Mouse (Mus musculus) B cell, adult 62 days (primary cell): ENCODE data around the gene Drg1. TPM values are rescaled to one million over a fixed set of nuclear protein-coding genes. Genes with fewer than 3 reads are reported as not detected.

Experiments used
- total RNA-seq: library from RNA; stranded (reverse); gene quantifications from 4 replicates; pipeline ENCODE4 v1.2.4, GENCODE M21; 2023

Drg1 gene
- 62.8 to 68.7 TPM (median 67.5 TPM) in 4 replicates for total RNA-seq

DNA sequence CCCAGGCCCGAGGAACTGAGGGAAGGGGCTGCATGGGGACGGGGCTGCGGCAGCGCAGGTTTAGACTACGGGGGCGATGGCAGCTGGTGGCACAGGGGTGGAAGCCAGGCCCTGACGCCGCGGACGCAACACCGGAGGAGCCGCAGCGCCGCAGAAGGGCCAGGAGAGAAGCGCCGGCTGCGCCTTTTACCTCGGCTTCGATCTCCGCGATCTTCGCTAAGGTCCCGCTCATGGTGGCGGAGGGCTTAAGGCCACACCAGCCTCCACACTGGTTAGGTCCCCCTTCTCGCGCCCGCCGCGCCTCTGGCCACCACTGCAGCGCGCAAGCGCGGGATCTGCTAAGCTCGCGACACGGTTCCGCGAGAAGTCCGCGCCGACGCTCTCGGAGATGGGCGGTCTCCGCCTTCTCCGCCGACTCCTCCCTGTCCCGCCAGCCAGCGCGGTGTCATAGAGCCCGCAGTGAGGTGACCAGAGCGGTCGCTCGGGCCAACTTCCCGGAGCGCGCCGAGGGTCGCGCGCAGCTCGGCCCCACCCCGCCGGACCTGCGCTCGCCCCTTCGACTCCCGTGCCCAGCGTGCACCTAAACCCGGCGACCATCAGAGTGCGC is at the start of gene Drg1:
Gene Drg1 (minus strand): TSS at position 337 of the 607 bp plus-strand sequence.

DNA sequence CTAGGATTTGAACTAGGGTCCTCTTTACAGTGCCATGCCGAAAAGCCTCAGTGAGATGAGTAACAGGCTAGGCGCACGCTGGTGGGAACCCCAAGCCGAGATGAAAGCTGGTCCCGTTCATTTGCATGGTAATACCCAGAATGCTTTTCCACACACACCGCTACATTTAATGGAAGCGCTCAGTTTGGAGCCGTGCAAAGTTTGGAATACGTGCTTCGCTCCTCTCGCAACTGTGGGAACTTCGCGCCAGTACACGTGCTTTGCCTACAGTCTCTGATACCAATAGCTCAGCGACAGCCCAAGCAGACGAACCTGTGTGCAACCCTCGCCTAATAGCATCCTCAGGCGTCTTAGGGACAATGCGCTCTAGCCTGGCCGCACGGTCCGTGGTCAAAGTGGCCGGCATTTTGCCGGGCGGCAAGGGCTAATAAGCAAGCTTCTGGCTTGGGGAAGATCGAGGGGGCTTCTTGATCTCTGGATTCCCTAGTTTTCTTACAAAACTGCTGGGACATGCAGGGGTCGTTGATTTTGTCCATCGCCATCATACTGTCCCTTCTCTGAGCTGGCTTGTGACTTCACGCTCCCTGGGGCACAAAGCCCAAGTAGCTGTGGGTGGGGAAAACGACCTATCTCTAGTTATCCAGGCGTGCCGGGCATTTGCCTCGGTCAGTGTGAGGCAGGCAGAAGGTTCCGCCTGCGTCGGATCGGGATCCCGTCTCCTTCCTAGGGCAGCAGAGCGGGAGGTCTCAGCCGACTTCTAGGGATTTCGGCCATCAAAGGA is 22.5 kb upstream of the Drg1 start, which contains the start of gene Patz1:
Gene Patz1 (plus strand): TSS at position 354 of the 781 bp plus-strand sequence.

DNA sequence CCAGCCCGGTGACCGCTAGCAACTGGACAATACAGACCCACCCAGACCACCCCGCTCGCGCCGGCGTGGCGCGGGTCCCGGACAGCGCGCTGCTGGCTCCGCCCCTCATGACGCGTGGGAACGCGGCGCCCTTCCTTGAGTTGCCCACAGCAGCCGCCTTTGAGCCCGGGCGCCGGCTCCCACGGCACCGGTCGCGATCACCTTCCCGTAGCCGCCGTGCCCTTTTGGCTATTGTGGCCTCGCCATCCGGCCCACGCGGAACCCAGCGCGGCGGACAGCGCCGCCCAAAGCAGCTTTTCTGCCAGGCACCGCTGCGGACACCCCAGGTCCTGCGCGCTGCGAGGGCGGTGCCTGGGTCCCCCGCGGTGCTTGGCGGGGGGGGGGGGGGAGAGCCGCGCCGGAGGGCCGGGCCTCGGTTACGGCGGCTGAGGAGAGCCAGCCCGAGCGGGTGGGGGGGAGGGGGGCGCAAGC is 63.9 kb downstream of the Drg1 start, which contains the start of gene Eif4enif1:
Gene Eif4enif1 (plus strand): TSS at position 162 of the 471 bp plus-strand sequence.

DNA sequence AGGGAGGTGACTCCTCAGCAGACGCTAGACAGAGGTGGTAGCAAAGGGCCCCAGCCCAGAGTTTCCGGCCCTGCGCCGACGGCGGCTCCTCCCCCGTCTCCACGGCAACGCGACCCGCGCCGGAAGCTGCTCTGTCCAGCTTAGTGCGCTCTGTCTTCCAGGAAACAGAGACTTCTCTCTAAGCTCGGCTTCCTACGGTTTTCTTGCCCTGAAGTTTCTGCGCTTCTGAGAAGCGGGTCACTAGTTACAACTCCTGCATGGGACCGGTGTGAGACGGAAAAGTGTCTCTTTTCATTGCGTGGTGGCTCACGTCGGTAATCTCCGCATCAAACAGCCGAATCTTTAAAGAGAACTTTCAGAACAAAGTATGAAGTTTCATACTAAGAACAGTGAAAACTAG is 72.9 kb downstream of the Drg1 start, which contains the start of gene Sfi1:
Gene Sfi1 (minus strand): TSS at position 101 of the 400 bp plus-strand sequence.

Other genes starting within 250 kb of the Drg1 start
- gene Sfi1, start 73.0 kb downstream of the Drg1 start, total RNA-seq: 162 to 228 TPM (median 199 TPM) in 4 replicates
- 90.2 to 104 TPM (median 97.4 TPM) in 4 replicates for gene Eif4enif1, start 64.0 kb downstream of the Drg1 start, total RNA-seq
- gene Patz1, start 22.5 kb upstream of the Drg1 start, total RNA-seq: 80.7 to 89.7 TPM (median 88.6 TPM) in 4 replicates
- gene Pik3ip1, start 64.0 kb upstream of the Drg1 start, total RNA-seq: 255 to 281 TPM (median 262 TPM) in 4 replicates
- gene Limk2, start 142.8 kb upstream of the Drg1 start, total RNA-seq: 76.5 to 81.8 TPM (median 80.0 TPM) in 4 replicates
- 21.5 to 26.9 TPM (median 23.4 TPM) in 4 replicates for gene Rnf185, start 185.9 kb upstream of the Drg1 start, total RNA-seq
- gene Pla2g3, start 221.9 kb upstream of the Drg1 start, total RNA-seq: not detected in 4 replicates
- not detected in 4 replicates for gene Inpp5j, start 238.4 kb upstream of the Drg1 start, total RNA-seq
- 0.66 to 1.8 TPM (median 1.2 TPM) in 4 replicates for gene Selenom, start 248.3 kb upstream of the Drg1 start, total RNA-seq